Mouse (Mus musculus) gastrocnemius, postnatal 4 days (tissue): ENCODE measurements at regions not wholly inside any gene's neighbourhood (a gene's known extent, or its start where the extent isn't known, plus 50 kb on each side); places are given as distances from the start of the nearest gene placed in this dataset.

Source experiments
- DNase-seq, 2 experiments: peaks; one replicate each; pipeline ENCODE4 v3.0.0; 2021 to 2022; ENCODE audit warnings: low spot score in 2 of 2, mixed read lengths in 2 of 2

GRCm38 (mm10) chr19:36681056-36681455, 55.4 kb downstream of the Ppp1r3c start:
- DNase-seq: no peak

- no peak for DNase-seq
Observed at GRCm38 (mm10) chr19:36680322-36680721, 56.1 kb downstream of the Ppp1r3c start.

- no peak for DNase-seq
Observed at GRCm38 (mm10) chr19:36679028-36679820, 57.2 kb downstream of the Ppp1r3c start.

GRCm38 (mm10) chr19:36678382-36679027, 57.9 kb downstream of the Ppp1r3c start:
- DNase-seq: peak in 1 of 2 experiments; percentile 9

- DNase-seq: no peak
Observed at GRCm38 (mm10) chr19:36677101-36678081, 59.1 kb downstream of the Ppp1r3c start.

- no peak for DNase-seq
Observed at GRCm38 (mm10) chr19:36674946-36675345, 61.5 kb downstream of the Ppp1r3c start.

- no peak for DNase-seq
Observed at GRCm38 (mm10) chr19:36670813-36671212, 65.6 kb downstream of the Ppp1r3c start.
